Mouse (Mus musculus) T-helper 17 cell (primary cell): ENCODE data around the gene Olfr1271.

Experiments
- in situ Hi-C, 2 experiments: fragments of 300-600 bp; cut with MboI, MseI; formaldehyde crosslinking; loops; 1 replicate in 1 of 2; 2 replicates in 1 of 2; pipeline ENCODE4 v1.15.1; 2025; ENCODE audit warnings: high pct_unique_total_duplicates in 2 of 2

Gene Olfr1271

GRCm38 (mm10) chr2:90270932-90271331 lies at the start of gene Olfr1271:
Gene Olfr1271 (minus strand): TSS chr2:90271032.
- in situ Hi-C loops = no loop called here

GRCm38 (mm10) chr2:90292741-90293140 lies 21.9 kb upstream of the Olfr1271 start, which contains the start of gene Olfr1272:
Gene Olfr1272 (minus strand): TSS chr2:90292841.
- in situ Hi-C loops = no loop called here

- in situ Hi-C loops = no loop called here
Observed at GRCm38 (mm10) chr2:90257492-90257891, 13.3 kb downstream of the Olfr1271 start, which contains the start of gene Olfr142. Gene Olfr142 (minus strand): TSS chr2:90257592.

GRCm38 (mm10) chr2:90224393-90224792 lies 46.4 kb downstream of the Olfr1271 start, which contains the start of gene Olfr1506:
Gene Olfr1506 (minus strand): TSS chr2:90224493.
- in situ Hi-C loops = loop anchor here in 1 of 2 experiments (25.0 kb wide), 1 partner anchor 1862 kb away; no protein-coding TSS in a partner anchor
